Mouse (Mus musculus) limb, embryonic 10.5 days (tissue): Measurements from ENCODE around the gene Dbil5. TPM values are rescaled to one million over a fixed set of nuclear protein-coding genes. Genes with fewer than 3 reads are reported as not detected.

ENCODE experiments used
- DNase-seq: peaks from one replicate; pipeline ENCODE4 v3.0.0-alpha.2; 2017; ENCODE audit warnings: low spot score
- H3K27ac ChIP-seq: fragments of 300-500 bp; sonication (generic); 2 replicates; pipeline ENCODE4 v1.5.1; 2016; ENCODE audit warnings: mild to moderate bottlenecking
- H3K27me3 ChIP-seq: fragments of 300-500 bp; sonication (generic); 2 replicates; pipeline ENCODE4 v1.6.1; 2016; ENCODE audit warnings: low read depth, mild to moderate bottlenecking; ENCODE audit not compliant: poor library complexity, severe bottlenecking
- H3K36me3 ChIP-seq: fragments of 300-500 bp; sonication (generic); 2 replicates; pipeline ENCODE4 v1.6.1; 2016; ENCODE audit warnings: mild to moderate bottlenecking, moderate library complexity
- H3K4me1 ChIP-seq: fragments of 300-500 bp; sonication (generic); 2 replicates; pipeline ENCODE4 v1.6.1; 2016
- H3K4me3 ChIP-seq: fragments of 300-500 bp; sonication (generic); 2 replicates; pipeline ENCODE4 v1.5.1; 2016; ENCODE audit warnings: mild to moderate bottlenecking, moderate library complexity
- H3K9me3 ChIP-seq: fragments of 300-500 bp; sonication (generic); replicated peaks from 2 replicates; pipeline ENCODE4 v1.6.1; 2016; ENCODE audit warnings: mild to moderate bottlenecking
- WGBS: fragments of 180-500 bp; shearing (Covaris S2); methylation state at CpG from one replicate; pipeline ENCODE4 v1.1.7; 2016; 5-methylcytosine and 5-hydroxymethylcytosine counted together
- polyA plus RNA-seq: library from polyadenylated mRNA; unstranded; fragments of >200 nt; fragmentation: Nextera tagmentation; extraction: Ambion mirVana; gene quantifications from 2 replicates; pipeline ENCODE4 v1.2.1, GENCODE M21; 2016

Dbil5 gene
- polyA plus RNA-seq: 0.26 and 0.38 TPM in 2 replicates

- no peaks in the 10 kb centered on the region for H3K9me3 ChIP-seq
- H3K4me1 ChIP-seq: peaks cover 21% of the 10 kb centered on the region
- peak within 1 kb of the TSS; percentile 97 for H3K27ac ChIP-seq
- peaks cover 64% of the 10 kb centered on the region for H3K36me3 ChIP-seq
- under 1% methylated on average over 35 of the region's 35 CpGs for WGBS
- H3K27me3 ChIP-seq: no peaks in the 10 kb centered on the region
- H3K4me3 ChIP-seq: peak within 1 kb of the TSS; percentile 80
- peak; percentile 99 for DNase-seq
Observed at GRCm38 (mm10) chr11:76217390-76217800, at the start of gene Dbil5, which contains the start of gene Gemin4. Gene Dbil5 (plus strand): TSS chr11:76217608. Gene Gemin4 (minus strand): TSS chr11:76217664.

GRCm38 (mm10) chr11:76168976-76169375 lies 48.4 kb upstream of the Dbil5 start:
- Histone ChIP-seq H3K27ac (no peak overlapping the region), H3K36me3 (peaks cover 25% of the 10 kb centered on the region), H3K9me3 (no peaks in the 10 kb centered on the region), H3K4me3 (no peak overlapping the region), H3K27me3 (no peaks in the 10 kb centered on the region), H3K4me1 (no peaks in the 10 kb centered on the region)
- no peak for DNase-seq
- 88% methylated on average over 3 of the region's 3 CpGs for WGBS

- no peaks in the 10 kb centered on the region for H3K27me3 ChIP-seq
- no peak overlapping the region for H3K27ac ChIP-seq
- no peak overlapping the region for H3K4me3 ChIP-seq
- WGBS: 78% methylated on average over 5 of the region's 5 CpGs
- H3K4me1 ChIP-seq: no peaks in the 10 kb centered on the region
- DNase-seq: no peak
- H3K36me3 ChIP-seq: peaks cover 27% of the 10 kb centered on the region
- no peaks in the 10 kb centered on the region for H3K9me3 ChIP-seq
Observed at GRCm38 (mm10) chr11:76170207-76170606, 47.2 kb upstream of the Dbil5 start.

- Histone ChIP-seq H3K27me3 (no peaks in the 10 kb centered on the region), H3K9me3 (no peaks in the 10 kb centered on the region), H3K4me3 (peak overlapping the region; percentile 87), H3K4me1 (peaks cover 12% of the 10 kb centered on the region), H3K27ac (peak overlapping the region; percentile 73), H3K36me3 (peaks cover 2% of the 10 kb centered on the region)
- DNase-seq: peak; percentile 35
- WGBS: 2% methylated on average over 28 of the region's 28 CpGs
Observed at GRCm38 (mm10) chr11:76178726-76179494, 38.5 kb upstream of the Dbil5 start.

- Histone ChIP-seq H3K4me3 (peak within 1 kb of the TSS; percentile 87), H3K36me3 (no peaks in the 10 kb centered on the region), H3K27me3 (no peaks in the 10 kb centered on the region), H3K4me1 (peaks cover 12% of the 10 kb centered on the region), H3K27ac (peak within 1 kb of the TSS; percentile 73), H3K9me3 (no peaks in the 10 kb centered on the region)
- peak; percentile 91 for DNase-seq
- under 1% methylated on average over 37 of the region's 37 CpGs for WGBS
Observed at GRCm38 (mm10) chr11:76179495-76180145, 37.8 kb upstream of the Dbil5 start, which contains the start of the genes Vps53 and Fam57a. Gene Vps53 (minus strand): TSS chr11:76179647. Gene Fam57a (plus strand): TSS chr11:76179671.

GRCm38 (mm10) chr11:76180146-76180540 lies 37.3 kb upstream of the Dbil5 start:
- Histone ChIP-seq H3K9me3 (no peaks in the 10 kb centered on the region), H3K4me1 (peaks cover 12% of the 10 kb centered on the region), H3K4me3 (peak overlapping the region; percentile 87), H3K27ac (no peak overlapping the region), H3K27me3 (no peaks in the 10 kb centered on the region), H3K36me3 (no peaks in the 10 kb centered on the region)
- DNase-seq: no peak
- WGBS: 23% methylated on average over 7 of the region's 7 CpGs

GRCm38 (mm10) chr11:76183745-76184144 lies 33.7 kb upstream of the Dbil5 start:
- Histone ChIP-seq H3K4me1 (peaks cover 7% of the 10 kb centered on the region), H3K27me3 (no peaks in the 10 kb centered on the region), H3K36me3 (no peaks in the 10 kb centered on the region), H3K4me3 (no peak overlapping the region), H3K9me3 (no peaks in the 10 kb centered on the region), H3K27ac (no peak overlapping the region)
- WGBS: 92% methylated on average over 4 of the region's 4 CpGs
- DNase-seq: no peak

- WGBS: 88% methylated on average over 6 of the region's 6 CpGs
- no peaks in the 10 kb centered on the region for H3K36me3 ChIP-seq
- H3K4me1 ChIP-seq: no peaks in the 10 kb centered on the region
- H3K27ac ChIP-seq: no peak overlapping the region
- DNase-seq: no peak
- no peaks in the 10 kb centered on the region for H3K27me3 ChIP-seq
- no peak overlapping the region for H3K4me3 ChIP-seq
- H3K9me3 ChIP-seq: no peaks in the 10 kb centered on the region
Observed at GRCm38 (mm10) chr11:76186908-76187307, 30.5 kb upstream of the Dbil5 start.

- Histone ChIP-seq H3K27ac (no peak overlapping the region), H3K9me3 (no peaks in the 10 kb centered on the region), H3K27me3 (0 out of 2 replicates have a peak, but pooled peaks cover 7% of the 10 kb centered on the region), H3K4me3 (no peak overlapping the region), H3K4me1 (peaks cover 9% of the 10 kb centered on the region), H3K36me3 (no peaks in the 10 kb centered on the region)
- WGBS: 71% methylated on average over 8 of the region's 8 CpGs
- DNase-seq: no peak
Observed at GRCm38 (mm10) chr11:76196275-76196976, 21.0 kb upstream of the Dbil5 start.

GRCm38 (mm10) chr11:76196977-76197469 lies 20.4 kb upstream of the Dbil5 start:
- H3K27me3 ChIP-seq: 0 out of 2 replicates have a peak, but pooled peaks cover 7% of the 10 kb centered on the region
- DNase-seq: no peak
- WGBS: 56% methylated on average over 8 of the region's 8 CpGs
- H3K9me3 ChIP-seq: no peaks in the 10 kb centered on the region
- H3K4me3 ChIP-seq: no peak overlapping the region
- H3K36me3 ChIP-seq: no peaks in the 10 kb centered on the region
- H3K4me1 ChIP-seq: peaks cover 15% of the 10 kb centered on the region
- H3K27ac ChIP-seq: no peak overlapping the region

- Histone ChIP-seq H3K4me3 (peak overlapping the region; percentile 93), H3K27ac (peak overlapping the region; percentile 92), H3K4me1 (peaks cover 28% of the 10 kb centered on the region), H3K27me3 (0 out of 2 replicates have a peak, but pooled peaks cover 7% of the 10 kb centered on the region), H3K9me3 (no peaks in the 10 kb centered on the region), H3K36me3 (peaks cover 27% of the 10 kb centered on the region)
- DNase-seq: peak; percentile 88
- WGBS: under 1% methylated on average over 83 of the region's 90 CpGs
Observed at GRCm38 (mm10) chr11:76201761-76202674, 15.4 kb upstream of the Dbil5 start.

GRCm38 (mm10) chr11:76206793-76207192 lies 10.6 kb upstream of the Dbil5 start:
- 90% methylated on average over 5 of the region's 5 CpGs for WGBS
- Histone ChIP-seq H3K27me3 (no peaks in the 10 kb centered on the region), H3K4me3 (no peak overlapping the region), H3K4me1 (peaks cover 15% of the 10 kb centered on the region), H3K27ac (no peak overlapping the region), H3K36me3 (peaks cover 75% of the 10 kb centered on the region), H3K9me3 (no peaks in the 10 kb centered on the region)
- no peak for DNase-seq
